Mouse (Mus musculus) CD8-positive naive resting alpha-beta T cell, adult 2 months (primary cell): ENCODE results near the gene Atp6v1g2.

ENCODE experiments used
- DNase-seq, 2 experiments: peaks; one replicate each; pipeline ENCODE4 v3.0.0; 2022; ENCODE audit warnings: low read depth in 2 of 2, low spot score in 2 of 2

Atp6v1g2 gene

DNA sequence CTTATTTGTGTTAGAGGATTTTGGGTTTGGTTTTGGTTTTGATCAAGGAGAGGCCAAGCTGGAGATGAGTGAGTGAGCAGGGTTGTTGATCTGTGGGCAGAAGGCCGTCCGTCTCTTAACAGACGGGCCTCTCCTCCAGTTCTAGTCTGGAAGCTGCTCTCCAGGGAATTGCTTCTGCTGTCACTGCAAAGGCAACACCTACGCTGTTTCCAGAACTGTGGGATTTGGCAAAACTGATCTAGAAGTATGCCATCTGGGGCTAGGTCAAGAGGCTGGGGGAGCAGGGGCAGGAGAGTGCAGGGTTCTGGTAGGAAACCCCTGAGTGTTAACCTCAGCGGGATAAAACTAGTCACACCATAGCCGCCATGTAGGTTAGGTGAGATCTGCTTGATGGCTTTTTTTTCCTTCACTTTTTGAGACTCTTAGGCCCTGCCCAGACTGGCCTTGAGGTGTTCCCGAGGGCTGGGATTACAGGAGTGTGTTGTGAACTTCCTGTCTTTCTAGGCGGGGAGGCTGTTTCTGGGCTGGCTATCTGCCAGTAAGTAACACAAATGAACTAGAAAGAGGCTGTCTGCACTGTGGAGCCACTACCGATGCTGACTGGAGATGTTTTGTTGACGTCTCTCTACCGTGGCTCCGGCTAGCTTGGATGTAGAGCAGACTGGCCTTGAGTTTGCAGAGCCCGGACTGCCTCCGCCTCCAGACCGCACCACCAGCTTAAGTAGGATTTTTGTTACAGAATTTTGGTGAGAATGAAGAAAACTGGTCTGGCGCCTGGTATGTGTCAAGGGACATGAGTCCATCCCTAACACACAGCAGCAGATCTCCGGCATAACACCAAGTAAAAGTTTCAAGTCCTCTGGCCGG is at the start of gene Atp6v1g2:
TSS of gene Atp6v1g2 (plus strand) at position 547 of the 867 bp plus-strand sequence.
- no peak for DNase-seq

DNA sequence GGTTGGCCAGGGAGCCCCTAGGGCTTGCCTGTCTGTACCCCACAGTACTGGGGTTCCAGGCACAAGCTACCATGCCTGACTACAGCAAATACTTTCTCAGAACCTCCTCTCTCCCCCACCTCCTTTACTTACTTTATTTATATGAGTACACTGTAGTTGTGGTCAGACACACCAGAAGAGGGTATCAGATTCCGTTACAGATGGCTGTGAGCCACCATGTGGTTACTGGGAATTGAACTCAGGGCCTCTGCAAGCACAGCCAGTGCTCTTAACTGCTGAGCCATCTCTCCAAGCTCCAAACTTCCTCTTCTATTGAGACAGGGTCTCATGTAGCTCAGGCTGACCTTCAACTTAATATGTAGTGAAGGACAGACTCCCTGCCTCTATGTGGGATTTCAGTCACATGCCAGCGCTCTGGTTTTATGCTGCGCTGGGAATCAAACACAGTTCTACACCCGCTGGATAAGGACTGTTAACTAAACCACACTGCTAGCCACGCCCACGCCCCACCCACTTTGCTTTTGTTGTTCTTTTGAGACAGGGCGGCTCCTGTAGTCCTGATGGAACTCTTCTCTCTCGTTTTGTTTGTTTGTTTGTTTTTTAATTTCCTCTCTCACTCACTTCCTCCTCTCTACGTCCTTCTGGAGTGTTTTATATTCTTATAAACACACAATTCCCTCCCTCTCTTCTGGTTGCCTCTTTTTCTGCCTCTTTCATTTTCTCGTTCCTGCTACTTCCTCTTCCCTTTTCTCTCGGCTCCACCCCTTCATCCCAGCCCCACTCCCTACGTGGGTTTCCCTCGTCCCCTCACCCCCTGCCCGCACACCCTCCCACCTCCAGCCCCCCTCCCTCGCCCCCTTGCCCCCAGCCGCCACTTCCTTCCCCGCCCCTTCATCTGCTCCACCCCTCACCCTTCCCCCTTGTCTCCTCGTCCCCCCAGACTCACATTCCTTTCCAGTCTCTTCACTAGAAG is 47.5 kb upstream of the Atp6v1g2 start:
- peak; percentile 51 to 76 for DNase-seq

DNA sequence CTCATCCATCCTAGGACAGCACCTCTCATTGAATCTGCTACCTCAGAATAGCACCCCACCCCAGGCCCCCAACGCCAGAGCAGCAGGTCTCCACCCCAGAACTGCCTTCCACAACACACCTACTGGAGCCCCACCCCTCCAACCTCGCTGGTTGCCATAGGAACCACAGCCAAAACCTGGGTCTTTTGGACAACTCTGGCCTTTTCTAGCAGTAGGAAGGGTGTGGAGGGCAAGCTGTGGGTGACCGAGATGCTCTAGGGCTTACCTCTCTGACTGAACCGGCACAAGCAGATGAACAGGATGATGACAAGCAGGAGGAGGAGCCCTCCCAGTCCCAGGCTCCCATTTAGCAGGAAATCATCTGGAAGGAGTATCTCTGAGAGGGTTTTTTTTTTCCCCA is 46.8 kb upstream of the Atp6v1g2 start:
- peak in 1 of 2 experiments; percentile 59 for DNase-seq

DNA sequence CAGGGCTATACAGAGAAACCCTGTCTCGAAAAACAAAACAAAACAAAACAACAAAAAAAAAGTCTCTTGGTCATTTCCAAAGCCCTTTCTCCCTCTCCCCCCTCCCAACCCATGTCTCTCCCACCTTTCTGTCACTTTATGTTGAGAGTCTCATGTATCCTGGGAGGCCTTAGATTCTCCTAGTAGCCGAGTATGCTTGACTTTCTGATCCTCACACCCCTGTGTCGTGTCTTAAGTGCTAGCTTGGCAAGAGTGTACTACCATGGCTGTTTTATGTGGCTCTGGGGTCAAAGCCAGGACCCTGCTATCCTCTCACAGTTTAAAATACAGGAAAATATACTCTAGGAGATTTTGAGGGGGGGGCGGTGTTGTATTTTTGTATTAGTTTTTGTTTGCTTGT is 46.1 kb upstream of the Atp6v1g2 start:
- no peak for DNase-seq

DNA sequence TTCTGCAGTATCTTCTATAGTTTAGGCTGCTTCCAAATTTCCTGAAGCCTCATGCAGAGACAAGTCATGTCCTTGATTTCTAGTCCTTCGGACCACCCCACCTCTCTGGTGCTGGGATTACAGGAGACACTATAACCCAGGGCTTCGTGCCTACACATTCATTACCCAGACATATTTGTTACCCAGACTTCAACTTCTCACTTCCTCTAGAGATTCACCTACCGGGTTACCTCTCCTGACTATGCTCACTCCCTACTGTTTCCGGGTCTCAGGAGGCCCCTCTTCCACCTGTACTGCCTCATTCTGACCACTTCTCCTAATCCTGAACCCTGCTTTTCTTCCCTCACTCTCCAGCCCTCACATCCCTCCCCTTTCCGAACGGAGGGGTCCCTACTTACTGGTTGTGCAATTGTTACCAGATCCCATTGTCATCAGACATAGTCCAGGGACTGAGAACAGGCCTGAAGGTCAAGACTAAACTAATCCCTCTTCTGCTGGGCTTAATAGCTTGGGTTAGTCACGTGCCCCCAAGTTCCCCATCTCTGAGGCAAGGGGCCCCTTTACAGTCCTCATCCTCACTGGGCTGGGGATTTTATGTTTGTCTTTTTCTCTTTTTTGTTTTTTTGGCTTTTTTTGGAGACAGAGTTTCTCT is 45.4 kb upstream of the Atp6v1g2 start, which contains the start of gene Lst1:
TSS of gene Lst1 (minus strand) at position 481 of the 652 bp plus-strand sequence.
- no peak for DNase-seq

DNA sequence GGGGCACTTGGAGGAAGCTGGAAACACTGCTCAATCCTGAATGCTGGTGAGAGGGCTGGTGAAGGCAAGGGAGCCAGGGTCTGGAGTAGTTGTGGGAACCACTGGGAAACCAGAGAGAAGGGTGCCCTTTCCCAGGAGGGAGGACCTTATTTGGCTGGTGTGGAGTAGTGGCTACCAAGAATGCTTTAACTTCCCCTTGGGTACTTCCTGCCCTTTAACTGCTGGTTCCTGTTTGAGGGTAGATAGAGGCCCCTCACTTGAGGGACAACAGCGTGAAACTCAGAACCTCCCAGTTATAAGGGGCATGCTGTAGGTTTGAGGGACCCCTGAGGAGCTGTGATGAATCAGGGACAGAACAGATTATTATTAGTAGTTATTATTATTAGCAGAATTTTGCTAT is 44.3 kb upstream of the Atp6v1g2 start:
- DNase-seq: no peak

DNA sequence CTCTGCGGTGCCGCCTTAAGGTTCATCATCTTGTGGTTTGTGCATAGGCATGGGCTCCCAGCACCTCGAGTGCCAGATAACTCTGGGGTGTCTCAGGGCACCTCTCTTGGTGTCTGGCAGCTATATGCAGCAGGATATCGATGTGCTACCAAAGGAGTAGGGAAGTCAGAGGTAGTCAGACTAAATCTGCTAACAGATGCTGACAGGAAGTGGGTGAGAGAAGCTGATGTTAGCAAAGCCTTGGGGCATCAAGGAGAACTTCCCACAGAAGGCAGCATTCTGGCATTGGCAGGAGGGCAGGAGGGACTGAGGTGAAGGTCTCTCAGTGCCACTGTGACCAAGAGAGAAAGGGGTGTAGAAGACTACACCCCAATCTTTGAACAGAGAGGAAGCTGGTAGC is 43.4 kb upstream of the Atp6v1g2 start:
- peak; percentile 52 to 58 for DNase-seq

DNA sequence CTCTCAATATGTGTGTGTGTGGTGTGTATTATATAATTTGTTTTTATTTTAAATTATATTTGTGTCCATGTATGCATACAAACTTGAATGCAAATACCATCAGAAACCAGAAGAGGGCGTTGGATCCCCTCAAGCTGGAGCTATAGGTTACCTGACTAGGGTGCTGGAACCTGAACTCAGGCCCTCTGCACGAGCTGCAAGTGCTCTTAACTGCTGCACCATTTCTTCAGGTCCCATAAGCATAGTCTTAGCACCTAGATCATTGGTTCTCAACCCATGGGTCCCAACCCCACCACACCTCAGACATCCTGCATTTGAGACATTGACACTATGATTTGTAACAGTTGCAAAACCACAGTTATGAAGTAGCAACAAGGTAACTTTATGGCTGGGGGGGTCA is 41.7 kb upstream of the Atp6v1g2 start:
- no peak for DNase-seq

DNA sequence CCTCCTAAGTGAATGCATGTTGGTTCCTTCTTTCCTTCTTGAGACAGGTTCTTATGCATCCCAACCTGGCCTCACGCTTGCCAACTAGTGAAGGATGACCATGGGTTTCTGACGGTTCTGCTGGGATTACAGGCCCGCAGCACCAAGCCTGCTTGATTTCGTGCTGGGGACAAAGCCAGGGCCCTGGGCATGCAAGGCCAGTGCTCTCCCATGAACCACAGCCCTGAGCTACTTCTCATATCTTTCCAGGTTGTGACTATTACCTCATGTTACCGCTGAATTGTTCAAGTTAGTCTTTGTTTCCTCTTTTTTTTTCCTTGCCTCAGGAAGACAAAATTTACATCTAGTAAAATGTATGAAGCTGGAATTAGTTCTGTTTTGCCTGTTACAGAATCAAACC is 40.5 kb upstream of the Atp6v1g2 start:
- no peak for DNase-seq

DNA sequence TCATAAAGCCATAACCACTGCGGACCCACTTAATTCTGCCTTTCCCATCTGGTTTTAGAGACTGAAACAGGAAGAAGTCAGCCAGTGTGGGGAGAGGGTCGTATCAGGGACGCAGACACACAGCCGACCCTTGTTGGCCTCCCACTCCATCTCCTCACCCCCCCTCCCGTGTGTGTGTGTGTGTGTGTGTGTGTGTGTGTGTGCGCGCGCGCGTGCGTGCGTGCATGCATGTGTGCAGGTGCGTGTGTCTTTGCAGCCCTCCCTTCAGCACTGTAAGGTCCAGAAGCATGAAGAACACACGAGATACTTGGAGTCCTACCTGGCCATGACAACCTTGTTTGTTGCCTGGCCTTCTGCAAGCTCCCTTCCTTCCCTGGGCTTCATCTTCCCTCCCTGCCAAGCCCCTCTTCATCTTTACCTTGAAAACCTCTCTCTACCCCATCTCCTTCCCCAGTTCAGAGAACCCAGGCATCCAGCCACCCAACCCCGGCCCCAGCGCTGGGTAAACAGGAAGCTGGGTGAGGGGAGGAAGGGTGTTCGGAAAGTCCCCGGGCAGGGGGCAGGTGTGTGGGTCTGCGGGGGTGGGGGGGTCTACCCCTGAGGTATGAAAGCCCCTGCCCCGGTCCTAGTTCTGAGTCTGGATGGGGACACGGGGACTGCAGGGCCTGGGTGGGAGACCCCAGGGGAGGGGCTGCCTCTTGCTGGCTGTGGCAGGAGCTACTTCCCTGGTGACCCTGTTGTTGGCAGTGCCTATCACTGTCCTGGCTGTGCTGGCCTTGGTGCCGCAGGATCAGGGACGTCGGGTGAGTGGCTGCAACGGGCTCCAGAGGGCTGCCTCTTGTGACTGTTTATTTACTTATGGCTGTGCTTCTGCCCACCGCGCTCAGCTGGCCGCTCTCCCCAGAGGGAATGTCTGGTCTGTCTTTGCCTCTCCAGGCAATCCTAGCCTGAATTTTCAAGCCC is 39.3 kb upstream of the Atp6v1g2 start, which contains the start of gene Ltb:
TSS of gene Ltb (plus strand) at position 559 of the 963 bp plus-strand sequence.
- peak; percentile 56 to 71 for DNase-seq

DNA sequence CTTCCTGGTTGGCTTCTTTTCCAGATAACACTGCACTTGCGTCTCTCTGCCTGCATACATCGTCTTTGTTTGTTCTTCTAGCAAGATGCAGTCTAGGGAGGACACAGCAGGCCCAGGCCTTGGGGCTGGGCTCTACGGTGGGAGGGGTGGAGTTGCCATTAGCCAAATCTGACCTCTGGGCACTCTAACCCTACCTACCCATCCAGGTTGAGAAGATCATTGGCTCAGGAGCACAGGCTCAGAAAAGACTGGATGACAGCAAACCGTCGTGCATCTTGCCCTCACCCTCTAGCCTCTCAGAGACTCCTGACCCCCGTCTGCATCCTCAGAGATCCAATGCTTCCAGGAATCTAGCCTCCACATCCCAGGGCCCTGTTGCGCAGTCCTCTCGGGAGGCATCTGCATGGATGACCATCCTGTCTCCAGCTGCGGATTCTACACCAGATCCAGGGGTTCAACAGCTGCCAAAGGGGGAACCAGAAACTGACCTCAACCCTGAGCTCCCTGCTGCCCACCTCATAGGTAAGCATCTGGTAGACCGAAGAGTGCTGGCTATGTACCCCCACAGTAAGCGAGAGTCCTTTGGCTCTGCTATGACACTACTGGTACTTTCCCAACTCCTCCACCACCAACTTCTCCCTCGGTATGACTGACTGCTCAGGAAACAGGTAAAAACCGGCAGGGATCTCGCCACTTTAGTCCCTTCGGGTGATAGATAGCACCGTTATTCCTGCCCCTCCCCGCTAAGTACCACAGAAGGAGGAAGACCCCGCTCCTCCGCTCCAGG is 38.4 kb upstream of the Atp6v1g2 start:
- DNase-seq: no peak

DNA sequence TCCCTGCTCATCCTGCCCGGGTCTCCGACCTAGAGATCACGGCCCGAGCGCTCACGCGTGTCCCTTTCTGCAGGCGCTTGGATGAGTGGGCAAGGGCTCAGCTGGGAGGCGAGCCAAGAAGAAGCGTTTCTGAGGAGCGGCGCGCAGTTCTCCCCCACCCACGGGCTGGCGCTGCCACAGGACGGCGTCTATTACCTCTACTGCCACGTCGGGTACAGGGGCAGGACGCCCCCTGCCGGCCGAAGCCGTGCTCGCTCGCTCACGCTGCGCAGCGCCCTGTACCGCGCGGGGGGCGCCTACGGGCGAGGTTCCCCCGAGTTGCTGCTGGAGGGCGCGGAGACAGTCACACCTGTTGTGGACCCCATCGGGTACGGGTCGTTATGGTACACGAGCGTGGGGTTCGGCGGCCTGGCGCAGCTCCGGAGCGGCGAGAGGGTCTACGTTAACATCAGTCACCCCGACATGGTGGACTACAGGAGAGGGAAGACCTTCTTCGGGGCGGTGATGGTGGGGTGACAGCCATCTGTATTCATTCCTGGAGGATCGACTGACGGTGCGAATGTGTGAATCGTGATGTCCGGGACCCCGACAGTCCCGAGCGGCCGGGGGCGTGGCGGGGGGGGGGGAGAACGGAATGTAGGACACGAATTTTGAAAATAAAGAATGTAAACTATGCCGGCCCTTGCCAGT is 37.7 kb upstream of the Atp6v1g2 start:
- DNase-seq: peak; percentile 92 to 93

DNA sequence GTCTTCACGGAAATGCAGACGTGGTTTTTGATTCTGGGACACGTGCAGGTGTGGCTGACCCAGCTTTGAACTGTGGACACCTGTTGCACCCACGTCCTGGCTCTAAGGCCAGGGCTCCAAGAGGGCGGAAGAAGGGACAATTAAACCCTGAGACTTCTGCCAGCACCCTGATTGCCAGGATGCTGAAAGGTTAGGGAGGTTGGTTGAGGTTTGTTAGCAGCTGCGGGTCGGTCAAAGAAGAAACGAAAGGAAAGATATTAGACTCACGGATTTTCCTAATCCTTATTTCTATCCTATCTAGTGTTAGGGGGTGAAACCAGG is 37.2 kb upstream of the Atp6v1g2 start:
- no peak for DNase-seq

DNA sequence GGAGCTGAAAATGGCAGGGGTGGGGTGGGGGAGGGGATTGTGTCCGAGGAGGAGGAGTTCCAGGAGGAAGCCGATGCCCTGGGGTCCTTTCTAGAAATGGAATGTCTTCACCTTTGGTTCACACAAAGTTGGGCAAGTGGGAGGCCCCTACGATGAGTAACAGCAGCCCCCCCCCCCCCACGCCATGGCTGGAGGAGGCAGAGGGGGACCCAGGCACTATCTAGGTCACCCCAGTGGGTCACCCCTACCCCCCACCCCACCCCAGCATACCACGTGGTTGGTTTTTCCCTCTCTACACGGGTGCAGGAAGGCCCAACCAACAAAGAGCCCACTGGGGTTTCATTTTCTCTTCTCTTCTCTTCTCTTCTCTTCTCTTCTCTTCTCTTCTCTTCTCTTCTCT is 36.3 kb upstream of the Atp6v1g2 start:
- no peak for DNase-seq

DNA sequence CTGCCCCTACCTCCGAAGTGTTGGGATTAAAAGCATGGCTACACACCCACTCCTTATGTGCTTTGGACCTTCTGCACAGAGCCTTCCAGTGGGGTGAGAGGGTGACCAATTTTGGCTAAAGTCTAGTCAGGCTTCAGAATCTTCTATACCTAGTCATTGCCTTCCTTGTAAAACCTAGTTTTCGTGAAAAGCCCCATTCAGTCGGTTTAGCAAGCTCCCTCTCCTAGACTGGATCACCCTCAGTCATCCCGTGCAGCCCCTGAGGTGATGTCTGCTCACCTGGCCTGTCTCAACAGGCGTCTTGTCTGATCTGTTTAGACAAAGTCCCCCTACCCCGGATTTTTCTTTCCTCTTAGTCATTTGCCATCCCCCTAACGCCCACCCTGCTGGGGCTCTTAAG is 35.4 kb upstream of the Atp6v1g2 start:
- no peak for DNase-seq

DNA sequence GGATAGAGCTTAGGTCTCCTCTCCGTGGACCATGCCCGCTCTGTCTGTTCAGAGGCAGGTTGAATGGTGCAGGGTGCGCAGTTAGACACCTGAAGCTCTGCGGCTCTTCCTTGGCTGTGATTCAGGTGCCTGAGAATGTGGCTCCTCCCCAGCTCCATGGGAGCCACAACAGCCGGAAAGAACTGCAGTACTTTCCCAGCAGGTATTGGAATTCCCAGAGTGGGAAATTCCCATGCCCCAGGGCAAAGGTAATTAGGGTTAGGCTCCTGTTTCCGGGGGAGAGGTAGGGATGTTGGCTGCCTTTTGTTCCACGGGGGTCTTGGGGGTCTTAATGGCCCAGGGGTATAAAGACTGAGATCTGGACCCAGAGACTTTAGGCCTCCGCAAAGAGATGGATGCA is 34.5 kb upstream of the Atp6v1g2 start:
- DNase-seq: no peak

DNA sequence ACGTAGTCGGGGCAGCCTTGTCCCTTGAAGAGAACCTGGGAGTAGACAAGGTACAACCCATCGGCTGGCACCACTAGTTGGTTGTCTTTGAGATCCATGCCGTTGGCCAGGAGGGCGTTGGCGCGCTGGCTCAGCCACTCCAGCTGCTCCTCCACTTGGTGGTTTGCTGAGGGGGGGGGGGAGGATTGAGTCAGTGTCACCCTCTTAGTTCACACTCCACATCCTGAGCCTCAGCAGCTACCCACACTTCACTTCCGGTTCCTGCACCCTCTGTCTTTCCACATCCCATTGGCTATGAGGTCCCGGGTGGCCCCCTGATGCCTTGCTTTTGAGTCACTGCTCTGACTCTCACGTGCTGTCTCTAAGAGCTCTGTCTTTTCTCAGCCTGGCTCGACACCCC is 33.1 kb upstream of the Atp6v1g2 start:
- DNase-seq: peak; percentile 84 to 86

DNA sequence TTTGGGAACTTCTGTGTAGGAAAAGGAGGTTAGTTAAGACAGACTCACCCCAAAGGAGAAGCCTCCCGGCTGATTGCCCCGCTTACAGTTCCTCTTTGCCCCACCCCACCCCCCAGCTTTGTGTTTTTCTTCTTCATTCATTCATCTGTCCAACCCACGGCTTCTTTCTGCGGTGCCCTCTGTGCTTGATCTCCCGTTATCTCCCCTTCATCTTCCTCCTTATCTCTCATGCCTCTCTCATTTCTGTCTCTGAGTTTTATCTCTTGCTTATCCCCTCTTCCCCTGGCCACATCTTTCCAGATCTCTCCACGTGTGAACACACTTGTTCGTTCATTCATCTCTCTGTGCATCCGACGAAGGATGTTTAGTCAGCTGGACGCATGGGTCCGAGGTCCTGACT is 32.3 kb upstream of the Atp6v1g2 start:
- no peak for DNase-seq

DNA sequence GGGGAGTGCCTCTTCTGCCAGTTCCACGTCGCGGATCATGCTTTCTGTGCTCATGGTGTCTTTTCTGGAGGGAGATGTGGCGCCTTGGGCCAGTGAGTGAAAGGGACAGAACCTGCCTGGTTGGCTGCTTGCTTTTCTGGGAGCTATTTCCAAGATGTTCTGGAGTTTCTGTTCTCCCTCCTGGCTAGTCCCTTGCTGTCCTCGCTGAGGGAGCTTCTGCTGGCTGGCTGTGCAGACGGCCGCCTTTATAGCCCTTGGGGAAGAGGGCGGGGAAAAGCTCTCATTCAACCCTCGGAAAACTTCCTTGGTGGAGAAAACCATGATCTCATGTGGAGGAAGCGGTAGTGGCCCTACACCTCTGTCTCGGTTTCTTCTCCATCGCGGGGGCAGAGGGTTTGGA is 31.7 kb upstream of the Atp6v1g2 start, which contains the start of gene Tnf:
TSS of gene Tnf (minus strand) at position 221 of the 400 bp plus-strand sequence.
- DNase-seq: peak; percentile 55 to 63
